Mouse (Mus musculus) G1E (cell line): ENCODE measurements around the gene Il2rb.

ENCODE experiments used
- CTCF ChIP-seq: IDR thresholded peaks from 2 replicates; pipeline ENCODE4 v1.5.1; 2012; ENCODE audit warnings: low read depth, low read length, inconsistent platforms, mixed read lengths
- POLR2AphosphoS5 ChIP-seq: IDR thresholded peaks from 2 replicates; pipeline ENCODE4 v1.6.1; 2012; ENCODE audit warnings: low read depth, low read length, inconsistent platforms; ENCODE audit not compliant: insufficient replicate concordance
- TAL1 ChIP-seq: conservative IDR thresholded peaks from 2 replicates; pipeline ENCODE4 v1.6.1; 2012; ENCODE audit warnings: low read depth, low read length, inconsistent platforms, mixed read lengths

- no peak for TF ChIP-seq CTCF
- no peak for TF ChIP-seq TAL1
- no peak for TF ChIP-seq POLR2AphosphoS5
Observed at GRCm38 (mm10) chr15:78451201-78451600, 43.9 kb downstream of the Il2rb start.
